35 mouse cellular contexts compared by ENCODE assay signal in the genomic region with DNA sequence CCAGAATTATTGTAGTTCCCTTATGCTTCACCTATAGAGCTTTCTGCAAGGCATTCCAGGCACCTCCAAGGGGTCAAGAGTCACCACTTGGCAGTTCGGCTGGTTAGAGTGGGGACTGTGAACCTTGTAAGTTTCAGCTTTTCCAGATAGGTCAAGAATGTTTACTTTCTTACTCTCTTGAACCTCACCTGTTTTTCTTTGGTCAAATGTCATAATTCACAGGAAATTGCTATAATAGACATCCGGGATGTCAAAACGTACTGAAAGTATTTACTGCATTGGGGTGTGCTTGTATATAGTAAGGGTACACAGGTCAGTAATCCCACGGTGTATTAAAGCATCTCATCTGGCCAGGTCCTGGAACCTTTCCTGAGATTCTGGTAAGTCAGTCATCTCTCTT. TPM values are rescaled to one million over a fixed set of nuclear protein-coding genes. Genes with fewer than 3 reads are reported as not detected.
DNase-seq lines count a peak whose midpoint lies in the region; ATAC-seq and TF ChIP-seq lines count a peak whose summit lies in the region.
"Had no signal": no experiment of that assay in that cellular context is flagged by ENCODE, and none has a peak within 500 bp of the region (broad histone marks: within the 10 kb centered on the region; RNA-seq: fewer than 3 reads in every experiment).

Retnlg (plus strand) TSS at position 301 of the 400 bp plus-strand sequence.

- WGBS in liver, embryonic 16.5 days (ENCODE audit: insufficient replicate concordance) = 62% methylated on average over 4 of the region's 4 CpGs
- WGBS in liver, embryonic 11.5 days = 76% methylated on average over 4 of the region's 4 CpGs
- WGBS in stomach, embryonic 15.5 days = 50% methylated on average over 4 of the region's 4 CpGs
- 51% methylated on average over 4 of the region's 4 CpGs for WGBS in stomach, postnatal 0 days

- no peak within 1 kb of the TSS for H3K9ac ChIP-seq in liver, embryonic 16.5 days (ENCODE audit: low read depth, low read length)
- H3K9ac ChIP-seq in liver, embryonic 11.5 days (ENCODE audit: low read depth, low read length) = no peak within 1 kb of the TSS
- no peak within 1 kb of the TSS for H3K9ac ChIP-seq in stomach, embryonic 15.5 days
- H3K9ac ChIP-seq in stomach, postnatal 0 days (ENCODE audit: low read length) = no peak within 1 kb of the TSS
- H3K9ac ChIP-seq: embryonic facial prominence, embryonic 13.5 days; forebrain, embryonic 12.5 days; forebrain, postnatal 0 days; heart, embryonic 13.5 days; hindbrain, embryonic 15.5 days; lung, embryonic 15.5 days; neural tube, embryonic 13.5 days had no signal

- H3K27ac ChIP-seq in liver, embryonic 16.5 days (ENCODE audit: low read length) = no peak within 1 kb of the TSS
- no peak within 1 kb of the TSS for H3K27ac ChIP-seq in liver, embryonic 11.5 days (ENCODE audit: low read depth, low read length)
- H3K27ac ChIP-seq in stomach, embryonic 15.5 days = no peak within 1 kb of the TSS
- no peak within 1 kb of the TSS for H3K27ac ChIP-seq in stomach, postnatal 0 days (replicated peaks)
- H3K27ac ChIP-seq: embryonic facial prominence, embryonic 13.5 days; forebrain, embryonic 12.5 days; heart, embryonic 13.5 days; hindbrain, embryonic 10.5 days; hindbrain, embryonic 15.5 days; lung, embryonic 15.5 days; macrophage; midbrain, embryonic 10.5 days; neural tube, embryonic 13.5 days had no signal

- no peak within 1 kb of the TSS for H3K4me2 ChIP-seq in liver, embryonic 16.5 days (ENCODE audit: low read depth, low read length)
- no peak within 1 kb of the TSS for H3K4me2 ChIP-seq in liver, embryonic 11.5 days
- H3K4me2 ChIP-seq in stomach, embryonic 15.5 days = no peak within 1 kb of the TSS
- no peak within 1 kb of the TSS for H3K4me2 ChIP-seq in stomach, postnatal 0 days (replicated peaks; ENCODE audit: low read depth)
- H3K4me2 ChIP-seq: embryonic facial prominence, embryonic 13.5 days; forebrain, embryonic 12.5 days; heart, embryonic 13.5 days; hindbrain, embryonic 15.5 days; lung, embryonic 15.5 days; neural tube, embryonic 13.5 days had no signal

- no peak for DNase-seq in liver, embryonic 11.5 days (ENCODE audit: low spot score)
- DNase-seq in stomach, postnatal 0 days (ENCODE audit: low spot score) = no peak
- no peak for DNase-seq in urinary bladder, postnatal 36 days (ENCODE audit: low spot score in 2 of 2)
- DNase-seq in c-Kit-positive CD71-positive TER-119-positive erythroid progenitor cells, embryonic 14.5 days (ENCODE audit: low spot score) = no peak
- DNase-seq: adrenal gland, postnatal 10 days; cerebellum, adult 18-20 months; cerebellum, postnatal 10 days; forebrain, postnatal 0 days; heart, postnatal 10 days; kidney, adult 11 months; kidney, postnatal 14 days; layer of hippocampus, adult 9-11 months had no signal

- H3K36me3 ChIP-seq in liver, embryonic 16.5 days (ENCODE audit: control insufficient read depth, insufficient read depth) = no peaks in the 10 kb centered on the region
- H3K36me3 ChIP-seq in liver, embryonic 11.5 days (ENCODE audit: control insufficient read depth, insufficient read depth, low read length) = no peaks in the 10 kb centered on the region
- no peaks in the 10 kb centered on the region for H3K36me3 ChIP-seq in stomach, embryonic 15.5 days
- H3K36me3 ChIP-seq in stomach, postnatal 0 days (ENCODE audit: control insufficient read depth, insufficient read depth, low read length) = no peaks in the 10 kb centered on the region
- H3K36me3 ChIP-seq: embryonic facial prominence, embryonic 13.5 days; forebrain, embryonic 12.5 days; heart, embryonic 13.5 days; hindbrain, embryonic 10.5 days; hindbrain, embryonic 15.5 days; lung, embryonic 15.5 days; midbrain, embryonic 10.5 days; neural tube, embryonic 13.5 days had no signal

- no peak within 1 kb of the TSS for H3K4me3 ChIP-seq in liver, embryonic 16.5 days (ENCODE audit: low read depth, low read length)
- H3K4me3 ChIP-seq in liver, embryonic 11.5 days (ENCODE audit: low read depth, low read length) = no peak within 1 kb of the TSS
- H3K4me3 ChIP-seq in stomach, embryonic 15.5 days (replicated peaks) = no peak within 1 kb of the TSS
- no peak within 1 kb of the TSS for H3K4me3 ChIP-seq in stomach, postnatal 0 days (ENCODE audit: low read depth, low read length)
- H3K4me3 ChIP-seq: embryonic facial prominence, embryonic 13.5 days; erythroblast, embryonic 14.5 days; forebrain, embryonic 12.5 days; heart, embryonic 13.5 days; hindbrain, embryonic 10.5 days; hindbrain, embryonic 15.5 days; lung, embryonic 15.5 days; midbrain, embryonic 10.5 days; neural tube, embryonic 13.5 days had no signal

- no peak for TF ChIP-seq EP300 in stomach, postnatal 0 days (optimal IDR thresholded peaks at IDR 0.05)

- no peaks in the 10 kb centered on the region for H3K9me3 ChIP-seq in liver, embryonic 16.5 days (replicated peaks; ENCODE audit: control insufficient read depth, low read length)
- H3K9me3 ChIP-seq in liver, embryonic 11.5 days (ENCODE audit: control insufficient read depth, low read length) = no peaks in the 10 kb centered on the region
- H3K9me3 ChIP-seq in stomach, embryonic 15.5 days = no peaks in the 10 kb centered on the region
- no peaks in the 10 kb centered on the region for H3K9me3 ChIP-seq in stomach, postnatal 0 days (ENCODE audit: control insufficient read depth, low read length)
- H3K9me3 ChIP-seq: embryonic facial prominence, embryonic 13.5 days; forebrain, embryonic 12.5 days; heart, embryonic 13.5 days; hindbrain, embryonic 10.5 days; hindbrain, embryonic 15.5 days; lung, embryonic 15.5 days; midbrain, embryonic 10.5 days; neural tube, embryonic 13.5 days had no signal

- H3K4me1 ChIP-seq in liver, embryonic 16.5 days (ENCODE audit: control insufficient read depth, low read depth, low read length) = no peaks in the 10 kb centered on the region; the same call in 1 of the 2 replicates
- H3K4me1 ChIP-seq in liver, embryonic 11.5 days (replicated peaks; ENCODE audit: control insufficient read depth, insufficient read depth, low read length) = no peaks in the 10 kb centered on the region
- no peaks in the 10 kb centered on the region for H3K4me1 ChIP-seq in stomach, embryonic 15.5 days
- no peaks in the 10 kb centered on the region for H3K4me1 ChIP-seq in stomach, postnatal 0 days (replicated peaks; ENCODE audit: control insufficient read depth, insufficient read depth)
- H3K4me1 ChIP-seq: embryonic facial prominence, embryonic 13.5 days; forebrain, embryonic 12.5 days; heart, embryonic 13.5 days; hindbrain, embryonic 10.5 days; hindbrain, embryonic 15.5 days; lung, embryonic 15.5 days; midbrain, embryonic 10.5 days; neural tube, embryonic 13.5 days had no signal

- TF ChIP-seq CTCF in stomach, postnatal 0 days (IDR thresholded peaks at IDR 0.05; ENCODE audit: low read depth) = no peak

- no peaks in the 10 kb centered on the region for H3K27me3 ChIP-seq in liver, embryonic 16.5 days (ENCODE audit: control insufficient read depth, insufficient read depth, low read depth, low read length)
- H3K27me3 ChIP-seq in liver, embryonic 11.5 days (replicated peaks; ENCODE audit: control insufficient read depth, insufficient read depth, low read length) = no peaks in the 10 kb centered on the region
- H3K27me3 ChIP-seq in stomach, embryonic 15.5 days (replicated peaks) = no peaks in the 10 kb centered on the region
- H3K27me3 ChIP-seq in stomach, postnatal 0 days (ENCODE audit: control insufficient read depth, insufficient read depth, low read length) = no peaks in the 10 kb centered on the region
- H3K27me3 ChIP-seq: embryonic facial prominence, embryonic 13.5 days; forebrain, embryonic 12.5 days; heart, embryonic 13.5 days; hindbrain, embryonic 15.5 days; lung, embryonic 15.5 days; neural tube, embryonic 13.5 days had no signal

- ATAC-seq in liver, embryonic 16.5 days (ENCODE audit: low read depth) = no peak
- ATAC-seq in liver, embryonic 11.5 days (replicated peaks; ENCODE audit: low FRiP score) = no peak
- ATAC-seq in stomach, embryonic 15.5 days (ENCODE audit: insufficient read depth, low FRiP score, low read depth) = no peak
- ATAC-seq in stomach, postnatal 0 days (ENCODE audit: low FRiP score, low TSS enrichment) = no peak
- ATAC-seq in monocyte, adult 5-6 weeks (replicated peaks; ENCODE audit: insufficient number of reproducible peaks, low FRiP score, low TSS enrichment, poor library complexity, severe bottlenecking) = no peak
- ATAC-seq: forebrain, postnatal 0 days; inflammation-experienced regulatory T-cells, adult 6 months; Patski had no signal

RNA-seq across cellular contexts. Expression of gene Retnlg, which starts in this region (rescaled TPM):
- polyA plus RNA-seq in liver, embryonic 16.5 days (2015; fragmentation: Nextera tagmentation; extraction: Ambion mirVana) = 20.3 and 25.2 TPM in 2 replicates
- polyA plus RNA-seq in liver, embryonic 11.5 days (2014; fragmentation: Nextera tagmentation; extraction: Ambion mirVana) = not detected in 2 replicates
- polyA plus RNA-seq in stomach, embryonic 15.5 days (2015; fragmentation: Nextera tagmentation; extraction: Ambion mirVana) = 11.8 and 15.3 TPM in 2 replicates
- 1.2 and 1.3 TPM in 2 replicates for polyA plus RNA-seq in stomach, postnatal 0 days (2015; fragmentation: Nextera tagmentation; extraction: Ambion mirVana)
- 1,186 to 1,217 TPM in 2 of 3 replicates, not detected in the other for total RNA-seq in monocyte, adult 5-6 weeks (2017)
- total RNA-seq: forebrain, postnatal 0 days; gastrocnemius, adult 8-10 months; left cerebral cortex, postnatal 10 days; liver, adult 2 months; MEL; midbrain, postnatal 0 days had no signal
- polyA plus RNA-seq: embryonic facial prominence, embryonic 13.5 days; erythroblast, embryonic 14.5 days; forebrain, embryonic 12.5 days; heart, embryonic 13.5 days; hindbrain, embryonic 10.5 days; inflammation-experienced regulatory T-cells, adult 6 months; kidney, embryonic 14.5 days; limb, embryonic 11.5 days; midbrain, embryonic 10.5 days; Patski; testis, adult 2 months had no signal
